Mouse (Mus musculus) layer of hippocampus, adult 8-10 months (tissue): ENCODE results near the gene Atg101. TPM values are rescaled to one million over a fixed set of nuclear protein-coding genes. Genes with fewer than 3 reads are reported as not detected.
"Not testable (repeated sequence)": the region's sequence is repeated elsewhere in the genome, so short reads cannot be mapped to it uniquely, and the experiment has no call there.

Experiments
- DNase-seq, 2 experiments: peaks; one replicate each; pipeline ENCODE4 v3.0.0; 2022; ENCODE audit warnings: low spot score in 2 of 2
- total RNA-seq, 4 experiments: library from RNA; stranded (reverse); gene quantifications; 2 replicates each; pipeline ENCODE4 v1.2.4; 2022

Gene Atg101
- total RNA-seq, 4 experiments from 2014 or later: 43.4 to 48.1 (median 46.1) TPM

DNA sequence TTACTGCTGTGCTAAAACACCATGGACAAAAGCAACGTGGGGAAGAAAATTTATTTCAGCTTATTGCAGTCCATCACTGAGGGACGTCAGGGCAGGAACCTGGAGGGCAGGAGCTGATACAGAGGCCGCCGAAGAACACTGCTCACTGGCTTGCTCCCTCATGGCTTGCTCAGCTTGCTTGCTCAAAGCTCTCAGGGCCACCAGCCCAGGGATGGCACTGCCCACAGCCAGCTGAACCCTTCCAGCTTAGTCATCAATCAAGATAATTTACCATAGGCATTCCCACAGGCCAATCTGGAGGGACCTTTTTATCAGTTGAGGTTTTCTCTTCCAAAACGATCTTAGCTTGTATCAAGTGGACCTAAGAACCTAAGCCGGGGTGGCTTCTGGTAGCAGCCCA is 27.9 kb downstream of the Atg101 start:
- DNase-seq: no peak

DNA sequence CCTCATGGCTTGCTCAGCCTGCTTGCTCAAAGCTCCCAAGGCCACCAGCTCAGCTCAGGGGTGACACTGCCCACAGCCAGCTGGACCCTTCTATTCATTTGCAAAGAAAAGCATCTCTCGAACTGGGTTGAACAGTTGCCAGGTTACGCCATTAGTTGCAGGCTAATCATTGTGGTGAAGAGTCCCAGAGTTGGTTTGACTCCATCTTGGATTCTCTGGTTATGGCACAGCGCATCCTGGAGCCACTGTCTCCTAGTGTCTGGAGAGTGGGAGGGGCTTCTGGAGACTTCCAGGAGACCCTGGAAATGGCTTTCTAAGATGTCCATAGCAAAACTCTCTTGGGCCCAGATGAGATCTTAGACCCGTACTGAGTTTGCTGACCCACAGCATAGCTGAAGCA is 31.3 kb downstream of the Atg101 start:
- no peak for DNase-seq

DNA sequence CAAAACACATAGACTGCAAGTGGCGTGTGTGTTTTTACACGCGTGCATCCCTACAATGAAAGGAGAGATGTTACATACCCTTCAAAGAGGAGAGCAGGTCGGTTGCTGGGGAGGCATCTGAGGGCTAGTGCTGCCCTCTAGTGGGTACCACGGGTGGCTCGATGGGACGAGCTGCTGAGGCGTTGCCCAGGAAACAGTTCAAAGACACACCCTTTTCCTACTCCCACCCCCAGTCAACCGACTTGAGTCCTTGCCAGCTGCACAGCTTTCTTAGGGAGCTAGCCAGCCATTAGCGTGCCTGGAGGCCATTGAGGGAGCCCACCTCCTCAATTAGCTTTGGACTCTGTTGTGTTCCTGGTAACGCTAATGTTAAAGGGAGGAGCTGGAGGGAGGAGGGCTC is 31.8 kb downstream of the Atg101 start:
- peak; percentile 90 to 95 for DNase-seq

DNA sequence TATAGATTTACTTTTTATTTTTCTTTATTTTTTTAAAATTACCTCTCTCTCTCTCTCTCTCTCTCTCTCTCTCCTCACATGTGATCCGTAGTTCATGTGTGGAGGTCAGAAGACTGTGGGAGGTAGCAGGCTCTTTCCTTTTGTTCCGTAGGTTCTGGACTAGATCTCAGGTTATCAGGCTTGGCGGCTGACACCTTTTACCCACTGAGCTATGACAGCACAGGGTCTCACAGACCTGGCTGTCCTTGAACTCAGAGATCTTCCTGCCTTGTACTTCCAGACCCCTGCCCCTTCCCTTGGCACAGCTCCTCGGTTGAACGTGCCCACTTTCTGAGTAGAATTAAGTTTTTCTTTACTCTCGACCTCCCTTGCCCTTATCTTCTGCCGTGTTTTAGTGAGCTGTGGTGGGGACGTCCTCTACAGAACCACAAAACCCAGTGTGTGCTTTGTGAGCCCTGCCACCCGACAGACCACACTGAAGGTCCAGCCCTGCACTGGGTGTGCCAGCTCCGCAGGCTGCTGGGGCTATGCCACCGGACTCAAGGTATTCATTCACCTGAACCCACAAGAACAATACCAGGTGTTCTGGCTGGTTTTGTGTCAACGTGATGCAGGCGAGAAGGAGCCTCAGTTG is 32.3 kb downstream of the Atg101 start:
- DNase-seq: no peak

DNA sequence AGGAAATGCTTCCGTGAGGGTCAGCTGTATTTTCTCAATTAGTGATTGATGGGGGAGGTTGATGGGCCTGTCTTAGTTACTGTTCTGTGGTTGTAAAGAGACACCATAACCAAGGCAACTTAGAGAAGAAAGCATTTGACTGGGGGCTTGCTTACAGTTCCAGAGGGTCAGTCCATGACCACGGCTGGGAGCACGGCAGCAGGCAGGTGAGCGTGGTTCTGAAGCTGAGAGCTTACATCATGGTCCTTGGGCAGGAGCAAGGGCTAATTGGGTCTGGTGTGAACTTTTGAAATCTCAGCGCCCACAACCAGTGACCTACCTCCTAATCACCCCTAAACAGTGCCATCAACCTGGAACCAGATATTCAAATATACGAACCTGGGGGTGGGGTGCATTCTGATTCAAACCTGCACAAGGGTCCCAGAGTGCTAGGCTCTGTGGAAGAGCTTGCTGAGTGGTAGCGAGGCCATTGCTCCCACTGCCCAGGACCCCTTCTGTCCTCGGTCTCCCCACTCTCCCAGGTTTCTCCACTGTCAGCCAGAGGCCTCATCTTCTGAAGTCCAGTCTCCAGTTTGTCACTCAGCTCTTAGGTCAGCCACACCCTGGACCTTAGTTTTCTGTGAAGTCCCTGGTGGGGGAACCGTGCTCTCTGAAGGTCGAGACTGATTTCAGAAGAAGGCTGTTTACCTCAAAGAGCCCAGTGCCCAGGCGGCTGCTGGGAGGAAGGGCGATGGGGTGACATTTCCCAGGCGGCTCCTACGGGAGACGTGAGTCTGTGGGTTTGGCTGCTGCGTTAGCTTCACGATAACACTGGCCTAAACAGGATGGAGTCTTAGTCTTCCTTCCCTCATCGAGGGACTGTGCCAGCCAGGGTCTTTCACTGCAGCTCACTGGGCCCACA is 33.1 kb downstream of the Atg101 start:
- DNase-seq: no peak

DNA sequence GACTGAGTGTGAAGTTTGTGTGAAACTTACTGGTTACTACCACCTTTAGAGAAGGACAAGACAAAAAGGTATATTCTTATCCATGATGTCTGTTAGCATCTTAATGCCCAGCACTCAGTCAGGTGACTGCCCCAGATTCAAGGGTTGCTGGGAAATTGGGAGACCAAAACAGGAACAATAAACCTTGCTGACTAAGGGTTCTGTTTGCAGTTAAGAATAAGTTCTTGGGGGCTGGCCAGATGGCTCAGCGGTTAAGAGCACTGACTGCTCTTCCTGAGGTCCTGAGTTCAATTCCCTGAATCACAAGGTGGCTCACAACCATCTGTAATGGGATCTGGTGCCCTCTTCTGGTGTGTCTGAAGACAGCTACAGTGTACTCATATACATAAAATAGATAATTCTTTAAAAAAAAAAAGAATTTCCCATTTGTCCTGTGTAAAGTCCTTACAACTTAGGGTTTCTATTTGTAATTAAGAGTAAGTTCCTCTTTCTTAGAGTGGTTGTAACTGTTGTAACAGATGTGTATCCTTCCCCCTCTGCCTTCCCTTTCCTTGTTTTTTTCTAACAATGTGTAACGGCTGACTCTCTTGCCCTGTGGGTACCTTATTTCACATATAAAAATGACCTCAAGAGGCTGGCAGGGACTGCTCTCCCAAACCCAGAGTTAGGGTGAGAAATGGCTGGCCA is 33.9 kb downstream of the Atg101 start:
- DNase-seq: no peak

GRCm38 (mm10) chr15:101318889-101319765 is 35.1 kb downstream of the Atg101 start:
- DNase-seq: no peak

DNA sequence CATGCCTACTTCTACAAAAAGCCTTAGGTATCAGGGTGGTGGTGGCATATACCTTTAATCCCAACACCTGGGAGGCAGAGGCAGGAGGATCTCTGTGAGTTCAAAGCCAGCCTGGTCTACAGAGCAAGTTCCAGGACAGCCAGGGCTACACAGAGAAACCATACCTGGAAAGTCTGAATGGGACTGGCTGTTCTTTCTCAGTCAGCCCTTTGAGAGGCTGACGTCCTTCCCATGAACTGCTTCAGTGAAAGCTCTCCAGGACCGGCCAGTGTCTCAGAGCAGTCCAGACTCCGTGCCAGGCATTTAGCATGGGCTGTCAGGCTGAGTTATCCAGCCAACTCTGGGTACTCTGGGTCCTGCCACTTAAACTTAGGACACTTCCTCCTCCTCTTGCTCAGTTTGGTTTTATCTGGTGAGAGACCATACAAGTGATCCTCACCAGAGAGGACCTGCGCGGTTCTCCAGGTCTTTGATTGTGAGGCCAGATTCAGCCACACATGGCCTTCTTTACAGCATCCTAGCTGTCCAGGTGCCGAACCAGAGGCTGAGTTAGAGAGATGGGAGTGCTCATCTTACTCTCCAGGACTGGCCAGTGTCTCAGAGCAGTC is 36.0 kb downstream of the Atg101 start:
- no peak for DNase-seq

DNA sequence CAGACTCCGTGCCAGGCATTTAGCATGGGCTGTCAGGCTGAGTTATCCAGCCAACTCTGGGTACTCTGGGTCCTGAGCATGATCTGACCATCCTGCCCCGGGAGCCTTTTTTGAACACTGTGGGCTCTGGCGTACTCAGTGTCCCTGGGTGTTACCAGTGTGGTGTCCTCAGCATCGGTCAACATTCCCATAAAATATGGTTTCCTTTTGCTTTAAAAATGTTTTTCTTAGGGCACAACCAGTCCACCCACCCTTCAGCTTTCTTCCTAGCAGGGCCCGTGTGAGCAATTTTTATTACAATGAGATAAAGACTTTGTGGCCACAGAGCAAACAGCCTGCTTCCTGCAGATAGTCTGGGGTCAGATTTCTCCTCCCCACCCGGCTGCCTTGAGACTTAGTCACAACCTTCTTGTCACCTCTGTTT is 36.6 kb downstream of the Atg101 start:
- DNase-seq: no peak

GRCm38 (mm10) chr15:101321126-101321525 is 37.1 kb downstream of the Atg101 start:
- no peak for DNase-seq

GRCm38 (mm10) chr15:101322106-101322505 is 38.0 kb downstream of the Atg101 start:
- DNase-seq: no peak

DNA sequence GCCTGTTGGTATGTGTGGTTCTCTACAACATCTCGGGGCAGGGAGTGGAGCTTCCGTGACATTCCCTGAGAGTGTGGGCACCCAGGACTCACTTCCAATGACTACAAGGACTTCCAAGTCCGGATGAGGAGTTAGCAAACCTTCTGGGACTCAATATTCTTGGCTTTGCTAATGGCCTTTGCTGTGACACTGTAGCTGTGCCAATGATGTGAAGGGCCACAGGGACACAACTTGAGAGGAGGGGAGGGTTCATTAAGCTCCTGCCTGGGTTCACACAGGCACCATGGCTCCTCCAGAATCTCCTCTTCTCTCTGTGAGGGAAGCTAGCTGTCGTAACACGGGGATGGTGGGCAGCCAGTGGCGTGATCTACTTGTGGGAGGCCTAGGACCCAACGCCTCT is 38.6 kb downstream of the Atg101 start:
- DNase-seq: no peak

- no peak for DNase-seq
These were observed 39.4 kb downstream of the Atg101 start for GRCm38 (mm10) chr15:101323511-101323910.

DNA sequence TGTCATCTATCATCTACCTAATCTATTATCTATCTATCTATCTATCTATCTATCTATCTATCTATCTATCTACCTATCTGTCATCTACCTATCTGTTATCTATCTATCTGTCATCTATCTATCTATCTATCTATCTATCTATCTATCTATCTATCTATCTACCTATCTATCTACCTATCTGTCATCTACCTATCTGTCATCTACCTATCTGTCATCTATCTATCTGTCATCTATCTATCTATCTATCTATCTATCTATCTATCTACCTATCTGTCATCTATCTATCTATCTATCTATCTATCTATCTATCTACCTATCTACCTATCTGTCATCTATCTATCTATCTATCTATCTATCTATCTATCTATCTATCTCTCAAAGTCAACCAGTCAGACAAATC is 40.3 kb downstream of the Atg101 start:
- DNase-seq: not testable (repeated sequence)

- DNase-seq: no peak
These were observed 42.0 kb downstream of the Atg101 start for GRCm38 (mm10) chr15:101325991-101326534.

DNA sequence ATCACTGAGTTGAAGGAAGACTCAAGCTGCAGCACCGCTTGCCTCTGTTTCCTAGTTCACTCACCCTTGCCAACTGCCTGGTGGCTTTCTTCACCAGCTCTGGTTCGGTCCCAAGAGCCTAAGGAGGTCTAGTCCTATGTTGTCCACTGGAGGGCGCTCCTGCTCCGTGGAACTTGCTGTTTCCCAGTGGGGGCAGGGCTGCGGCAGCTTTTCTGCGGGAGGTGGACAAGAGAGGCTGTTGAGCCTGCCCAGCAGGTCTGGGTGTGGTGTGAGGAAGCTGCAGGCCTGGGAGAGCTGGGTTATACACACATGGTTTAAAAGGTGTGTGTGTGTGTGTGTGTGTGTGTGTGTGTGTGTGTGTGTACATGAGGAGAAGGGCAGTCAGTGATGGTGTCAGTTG is 43.2 kb downstream of the Atg101 start:
- peak; percentile 65 to 82 for DNase-seq

DNA sequence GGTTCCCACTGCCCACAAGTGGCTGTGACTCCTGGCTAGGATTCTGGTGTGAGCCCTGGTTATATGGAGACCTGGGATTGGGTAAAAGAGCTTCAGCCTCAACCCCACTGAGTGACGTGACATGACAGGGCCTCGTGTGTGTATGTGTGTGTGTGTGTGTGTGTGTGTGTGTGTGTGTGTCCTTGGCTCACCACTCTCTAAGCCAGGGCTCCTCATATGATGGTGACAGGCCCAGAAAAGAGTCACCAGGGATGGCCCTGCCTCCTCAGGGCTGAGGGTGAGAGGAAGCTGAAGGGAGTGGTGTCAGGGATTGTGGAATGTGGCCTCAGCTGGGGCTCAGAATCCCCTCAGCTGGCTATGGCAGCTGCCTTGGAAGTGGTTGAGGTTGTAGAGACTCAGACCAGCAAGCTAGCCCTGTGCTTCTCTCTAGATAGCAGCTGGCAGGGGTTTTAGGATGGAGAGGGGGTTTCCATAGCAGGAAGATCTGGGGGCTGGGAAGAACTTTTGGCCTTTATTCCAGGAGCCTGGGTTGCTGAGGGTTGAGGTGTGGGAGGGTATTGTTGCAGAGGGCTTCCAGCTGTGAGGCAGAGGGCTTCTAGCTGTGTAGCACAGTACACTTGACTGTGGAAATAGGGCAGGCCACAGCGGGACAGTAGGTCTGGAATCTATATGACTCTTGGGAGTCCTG is 44.9 kb downstream of the Atg101 start:
- DNase-seq: no peak

DNA sequence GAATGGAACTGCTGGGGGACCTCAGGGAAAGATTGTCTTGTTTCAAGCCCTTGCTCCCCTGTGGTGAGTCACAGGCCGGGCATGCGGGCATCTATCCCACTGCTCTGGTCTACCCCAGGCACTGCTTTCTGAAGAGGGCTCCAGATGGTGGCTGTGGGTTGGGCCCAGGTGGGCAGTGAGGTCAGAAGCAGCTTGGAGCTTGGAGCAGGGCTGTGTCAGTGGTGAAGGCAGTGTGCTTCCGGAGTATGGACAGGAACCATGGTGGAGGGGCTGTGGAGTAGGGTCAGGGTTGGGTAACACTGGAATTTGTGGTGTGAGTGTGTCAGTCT is 45.5 kb downstream of the Atg101 start:
- no peak for DNase-seq

DNA sequence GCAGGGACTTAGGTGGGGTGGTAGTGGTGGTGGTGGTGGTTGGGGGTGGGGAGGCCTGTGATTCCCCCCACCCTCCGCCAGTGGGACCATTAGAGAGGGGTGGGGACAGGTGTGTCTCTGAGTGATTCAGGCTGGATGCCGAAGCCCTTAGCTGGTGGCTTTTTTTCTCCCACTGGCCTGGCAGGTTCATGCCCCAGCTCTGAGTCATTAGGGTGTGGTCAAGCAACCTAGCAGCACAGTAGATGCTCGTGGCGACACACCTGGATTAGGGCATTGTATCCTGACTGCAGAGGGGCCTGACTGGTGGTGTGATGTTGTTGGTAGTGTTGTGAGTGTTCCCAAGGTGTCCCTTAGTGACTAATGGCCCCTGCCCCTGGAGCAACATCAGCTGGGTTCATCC is 47.0 kb downstream of the Atg101 start:
- no peak for DNase-seq

DNA sequence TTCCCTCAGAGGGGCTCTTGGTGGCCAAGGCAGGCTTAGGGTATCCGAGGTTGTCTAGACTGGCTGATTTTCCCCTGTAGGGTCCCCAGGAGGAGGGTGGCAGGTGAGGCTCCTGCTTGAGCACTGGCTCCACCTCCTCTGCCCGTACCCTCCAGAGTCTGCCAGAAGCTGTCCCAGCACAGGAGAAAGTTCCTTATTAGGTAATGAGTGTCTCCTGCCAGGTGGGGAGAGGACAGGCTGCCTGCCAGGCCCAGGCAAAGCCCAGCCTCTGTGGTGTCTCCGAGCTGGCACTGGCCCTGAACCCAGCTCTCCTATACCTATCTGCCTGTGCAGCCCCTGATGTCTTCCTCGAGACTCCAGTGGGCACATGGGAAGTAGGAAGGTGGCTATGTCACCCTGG is 48.3 kb downstream of the Atg101 start:
- DNase-seq: no peak
